Mouse (Mus musculus): ENCODE results near the gene Gm9844. TPM values are rescaled to one million over a fixed set of nuclear protein-coding genes. Genes with fewer than 3 reads are reported as not detected.
A peak's percentile ranks its signal among the peaks of the same experiment; 100 is the strongest.

The Gm9844 gene
- polyA plus RNA-seq, 1 experiment from 2014 or later: 53.5 TPM

- WGBS: 33% methylated on average over 6 of the region's 6 CpGs
Observed at GRCm38 (mm10) chr7:24856460-24857120, 5.4 kb upstream of the Gm9844 start.

GRCm38 (mm10) chr7:24859234-24859633 is 2.8 kb upstream of the Gm9844 start:
- no peaks in the 10 kb centered on the region for H3K27me3 ChIP-seq (replicated peaks; ENCODE audit: control insufficient read depth, insufficient read depth, low read length)
- no peaks in the 10 kb centered on the region for H3K4me1 ChIP-seq (ENCODE audit: control insufficient read depth, insufficient read depth, low read depth, low read length)
- H3K4me2 ChIP-seq (ENCODE audit: low read length): no peak overlapping the region
- ATAC-seq: no peak
- 74% methylated on average over 5 of the region's 5 CpGs for WGBS
- no peak overlapping the region for H3K4me3 ChIP-seq (ENCODE audit: low read length)
- H3K36me3 ChIP-seq (ENCODE audit: control insufficient read depth, insufficient read depth, low read length): no peaks in the 10 kb centered on the region
- no peaks in the 10 kb centered on the region for H3K9me3 ChIP-seq (ENCODE audit: control insufficient read depth, low read length)
- H3K27ac ChIP-seq (ENCODE audit: low read depth, low read length): no peak overlapping the region
- H3K9ac ChIP-seq (ENCODE audit: low read depth, low read length): no peak overlapping the region

More at GRCm38 (mm10) chr7:24856460-24857120, 5.4 kb upstream of the Gm9844 start:
- no peak for ATAC-seq
- H3K27ac ChIP-seq (ENCODE audit: low read depth, low read length): no peak overlapping the region
- no peaks in the 10 kb centered on the region for H3K27me3 ChIP-seq (replicated peaks; ENCODE audit: control insufficient read depth, insufficient read depth, low read length)
- no peaks in the 10 kb centered on the region for H3K9me3 ChIP-seq (ENCODE audit: control insufficient read depth, low read length)
- no peak overlapping the region for H3K4me3 ChIP-seq (ENCODE audit: low read length)
- no peaks in the 10 kb centered on the region for H3K36me3 ChIP-seq (ENCODE audit: control insufficient read depth, insufficient read depth, low read length)
- no peak overlapping the region for H3K4me2 ChIP-seq (ENCODE audit: low read length)
- no peak overlapping the region for H3K9ac ChIP-seq (ENCODE audit: low read depth, low read length)
- no peaks in the 10 kb centered on the region for H3K4me1 ChIP-seq (ENCODE audit: control insufficient read depth, insufficient read depth, low read depth, low read length)

GRCm38 (mm10) chr7:24862853-24863252 is 840 bp downstream of the Gm9844 start:
- H3K4me2 ChIP-seq (ENCODE audit: low read length): no peak overlapping the region
- 90% methylated on average over 4 of the region's 4 CpGs for WGBS
- H3K27ac ChIP-seq (ENCODE audit: low read depth, low read length): no peak overlapping the region
- H3K36me3 ChIP-seq (ENCODE audit: control insufficient read depth, insufficient read depth, low read length): no peaks in the 10 kb centered on the region
- no peaks in the 10 kb centered on the region for H3K9me3 ChIP-seq (ENCODE audit: control insufficient read depth, low read length)
- no peak overlapping the region for H3K9ac ChIP-seq (ENCODE audit: low read depth, low read length)
- H3K4me3 ChIP-seq (ENCODE audit: low read length): no peak overlapping the region
- H3K27me3 ChIP-seq (replicated peaks; ENCODE audit: control insufficient read depth, insufficient read depth, low read length): no peaks in the 10 kb centered on the region; the same call in 1 of the 2 replicates
- no peaks in the 10 kb centered on the region for H3K4me1 ChIP-seq (ENCODE audit: control insufficient read depth, insufficient read depth, low read depth, low read length)
- no peak for ATAC-seq

GRCm38 (mm10) chr7:24864156-24864555 is 2.1 kb downstream of the Gm9844 start:
- Histone ChIP-seq H3K27ac (ENCODE audit: low read depth, low read length) (no peak overlapping the region), H3K4me2 (ENCODE audit: low read length) (no peak overlapping the region), H3K4me3 (ENCODE audit: low read length) (no peak overlapping the region), H3K4me1 (ENCODE audit: control insufficient read depth, insufficient read depth, low read depth, low read length) (no peaks in the 10 kb centered on the region), H3K9me3 (ENCODE audit: control insufficient read depth, low read length) (no peaks in the 10 kb centered on the region), H3K27me3 (replicated peaks; ENCODE audit: control insufficient read depth, insufficient read depth, low read length) (no peaks in the 10 kb centered on the region; the same call in 1 of the 2 replicates), H3K9ac (ENCODE audit: low read depth, low read length) (0 out of 2 replicates have a peak overlapping the region, but pooled peaks have one; percentile 11), H3K36me3 (ENCODE audit: control insufficient read depth, insufficient read depth, low read length) (no peaks in the 10 kb centered on the region)
- WGBS: 27% methylated on average over 6 of the region's 6 CpGs
- no peak for ATAC-seq

- Histone ChIP-seq H3K27ac (ENCODE audit: low read depth, low read length) (no peak overlapping the region), H3K36me3 (ENCODE audit: control insufficient read depth, insufficient read depth, low read length) (no peaks in the 10 kb centered on the region), H3K9ac (ENCODE audit: low read depth, low read length) (no peak overlapping the region), H3K9me3 (ENCODE audit: control insufficient read depth, low read length) (0 out of 2 replicates have a peak, but pooled peaks cover 3% of the 10 kb centered on the region), H3K4me2 (ENCODE audit: low read length) (no peak overlapping the region), H3K27me3 (replicated peaks; ENCODE audit: control insufficient read depth, insufficient read depth, low read length) (no peaks in the 10 kb centered on the region; the same call in 1 of the 2 replicates), H3K4me1 (ENCODE audit: control insufficient read depth, insufficient read depth, low read depth, low read length) (no peaks in the 10 kb centered on the region), H3K4me3 (ENCODE audit: low read length) (no peak overlapping the region)
- no peak for ATAC-seq
- 47% methylated on average over 17 of the region's 17 CpGs for WGBS
Observed at GRCm38 (mm10) chr7:24869080-24869479, 7.1 kb downstream of the Gm9844 start.

- Histone ChIP-seq H3K4me2 (ENCODE audit: low read length) (peak within 1 kb of the TSS; percentile 25), H3K27ac (ENCODE audit: low read depth, low read length) (no peak within 1 kb of the TSS), H3K4me1 (ENCODE audit: control insufficient read depth, insufficient read depth, low read depth, low read length) (no peaks in the 10 kb centered on the region), H3K9ac (ENCODE audit: low read depth, low read length) (no peak within 1 kb of the TSS), H3K9me3 (ENCODE audit: control insufficient read depth, low read length) (0 out of 2 replicates have a peak, but pooled peaks cover 3% of the 10 kb centered on the region), H3K36me3 (ENCODE audit: control insufficient read depth, insufficient read depth, low read length) (no peaks in the 10 kb centered on the region), H3K4me3 (ENCODE audit: low read length) (no peak within 1 kb of the TSS), H3K27me3 (replicated peaks; ENCODE audit: control insufficient read depth, insufficient read depth, low read length) (no peaks in the 10 kb centered on the region; the same call in 1 of the 2 replicates)
- WGBS: 50% methylated on average over 35 of the region's 41 CpGs
- peak; percentile 50; the same call in 1 of the 2 replicates for ATAC-seq
Observed at GRCm38 (mm10) chr7:24869532-24870165, 7.6 kb downstream of the Gm9844 start, which contains the start of the genes Lypd4 and Dmrtc2. Gene Lypd4, minus strand, starts transcription at chr7:24869941. Gene Dmrtc2, plus strand, starts transcription at chr7:24870057.

GRCm38 (mm10) chr7:24877588-24877987 is 15.6 kb downstream of the Gm9844 start:
- Histone ChIP-seq H3K4me1 (ENCODE audit: control insufficient read depth, insufficient read depth, low read depth, low read length) (no peaks in the 10 kb centered on the region), H3K36me3 (ENCODE audit: control insufficient read depth, insufficient read depth, low read length) (no peaks in the 10 kb centered on the region), H3K9ac (ENCODE audit: low read depth, low read length) (no peak overlapping the region), H3K27me3 (replicated peaks; ENCODE audit: control insufficient read depth, insufficient read depth, low read length) (no peaks in the 10 kb centered on the region), H3K4me2 (ENCODE audit: low read length) (no peak overlapping the region), H3K4me3 (ENCODE audit: low read length) (no peak overlapping the region), H3K9me3 (ENCODE audit: control insufficient read depth, low read length) (no peaks in the 10 kb centered on the region), H3K27ac (ENCODE audit: low read depth, low read length) (no peak overlapping the region)
- ATAC-seq: no peak
- WGBS: 85% methylated on average over 3 of the region's 3 CpGs

- H3K27me3 ChIP-seq (replicated peaks; ENCODE audit: control insufficient read depth, insufficient read depth, low read length): no peaks in the 10 kb centered on the region
- no peaks in the 10 kb centered on the region for H3K4me1 ChIP-seq (ENCODE audit: control insufficient read depth, insufficient read depth, low read depth, low read length)
- no peak overlapping the region for H3K27ac ChIP-seq (ENCODE audit: low read depth, low read length)
- H3K9ac ChIP-seq (ENCODE audit: low read depth, low read length): no peak overlapping the region
- no peak overlapping the region for H3K4me2 ChIP-seq (ENCODE audit: low read length)
- H3K4me3 ChIP-seq (ENCODE audit: low read length): no peak overlapping the region
- WGBS: 5% methylated on average over 2 of the region's 2 CpGs
- no peak for ATAC-seq
- no peaks in the 10 kb centered on the region for H3K9me3 ChIP-seq (ENCODE audit: control insufficient read depth, low read length)
- no peaks in the 10 kb centered on the region for H3K36me3 ChIP-seq (ENCODE audit: control insufficient read depth, insufficient read depth, low read length)
Observed at GRCm38 (mm10) chr7:24879620-24880019, 17.6 kb downstream of the Gm9844 start.

GRCm38 (mm10) chr7:24882416-24883199 is 20.6 kb downstream of the Gm9844 start:
- no peaks in the 10 kb centered on the region for H3K27me3 ChIP-seq (replicated peaks; ENCODE audit: control insufficient read depth, insufficient read depth, low read length)
- no peak for ATAC-seq
- no peak overlapping the region for H3K4me3 ChIP-seq (ENCODE audit: low read length)
- 93% methylated on average over 9 of the region's 9 CpGs for WGBS
- H3K9ac ChIP-seq (ENCODE audit: low read depth, low read length): no peak overlapping the region
- no peaks in the 10 kb centered on the region for H3K9me3 ChIP-seq (ENCODE audit: control insufficient read depth, low read length)
- peaks cover 10% of the 10 kb centered on the region for H3K36me3 ChIP-seq (ENCODE audit: control insufficient read depth, insufficient read depth, low read length)
- no peak overlapping the region for H3K4me2 ChIP-seq (ENCODE audit: low read length)
- no peak overlapping the region for H3K27ac ChIP-seq (ENCODE audit: low read depth, low read length)
- H3K4me1 ChIP-seq (ENCODE audit: control insufficient read depth, insufficient read depth, low read depth, low read length): peaks cover 21% of the 10 kb centered on the region
